Mouse (Mus musculus): ENCODE data around the gene Tm9sf2. TPM values are rescaled to one million over a fixed set of nuclear protein-coding genes. Genes with fewer than 3 reads are reported as not detected.

Tm9sf2 gene
- polyA plus RNA-seq, 1 experiment: 163 TPM

DNA sequence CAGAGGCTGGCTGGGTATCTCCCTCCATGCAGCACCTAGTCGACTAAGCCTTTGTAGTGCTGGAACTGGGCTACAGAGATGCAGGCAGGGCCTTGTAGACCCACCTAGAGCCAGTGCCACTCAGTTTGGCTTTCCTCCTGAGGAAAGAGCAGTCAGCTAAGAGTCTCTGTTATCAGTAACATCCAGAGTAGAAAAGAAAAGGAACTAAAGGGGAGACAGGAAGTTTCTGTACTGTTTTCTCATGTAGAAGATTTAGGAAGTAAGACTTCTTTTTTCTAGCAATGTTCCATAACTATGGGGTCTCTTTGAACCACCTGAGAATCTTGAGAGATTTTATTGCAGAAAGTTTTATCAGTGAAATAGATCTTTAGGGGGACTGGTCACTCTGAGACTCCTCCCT, 38.5 kb downstream of the Tm9sf2 start:
- no peaks in the 10 kb centered on the region for H3K4me1 ChIP-seq (ENCODE audit: control insufficient read depth, insufficient read depth, low read length)
- H3K27me3 ChIP-seq (ENCODE audit: control insufficient read depth, insufficient read depth, low read length): no peaks in the 10 kb centered on the region
- TF ChIP-seq POLR2A (IDR thresholded peaks at IDR 0.05; ENCODE audit: control insufficient read depth, low read depth, low read length): no peak
- no peak for TF ChIP-seq CTCF (IDR thresholded peaks at IDR 0.05; ENCODE audit: control insufficient read depth, insufficient read depth, insufficient replicate concordance, low read depth, low read length)
- peaks cover 7% of the 10 kb centered on the region for H3K36me3 ChIP-seq (ENCODE audit: control insufficient read depth, insufficient read depth, low read length)
- H3K4me3 ChIP-seq (ENCODE audit: control insufficient read depth, low read depth, low read length): no peak overlapping the region
- H3K27ac ChIP-seq (ENCODE audit: control insufficient read depth, insufficient read depth, low read depth, low read length): no peak overlapping the region

DNA sequence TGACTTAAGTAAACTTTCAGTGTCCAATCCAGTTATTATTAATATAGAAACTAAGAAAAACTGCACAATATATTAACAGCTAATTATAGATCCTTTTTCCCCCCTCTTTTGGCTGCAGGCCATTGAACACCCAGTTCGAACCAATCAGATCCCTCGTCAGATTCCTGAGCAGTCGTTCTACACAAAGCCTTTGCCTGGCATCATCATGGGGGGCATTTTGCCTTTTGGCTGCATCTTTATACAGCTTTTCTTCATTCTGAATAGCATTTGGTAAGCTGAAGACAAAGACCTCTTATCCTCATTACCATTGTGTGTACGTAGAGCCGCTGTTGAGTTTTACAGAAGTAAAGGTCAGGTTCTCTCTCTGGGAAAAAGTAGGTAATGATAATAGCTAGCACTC, 43.8 kb downstream of the Tm9sf2 start:
- no peak overlapping the region for H3K27ac ChIP-seq (ENCODE audit: control insufficient read depth, insufficient read depth, low read depth, low read length)

DNA sequence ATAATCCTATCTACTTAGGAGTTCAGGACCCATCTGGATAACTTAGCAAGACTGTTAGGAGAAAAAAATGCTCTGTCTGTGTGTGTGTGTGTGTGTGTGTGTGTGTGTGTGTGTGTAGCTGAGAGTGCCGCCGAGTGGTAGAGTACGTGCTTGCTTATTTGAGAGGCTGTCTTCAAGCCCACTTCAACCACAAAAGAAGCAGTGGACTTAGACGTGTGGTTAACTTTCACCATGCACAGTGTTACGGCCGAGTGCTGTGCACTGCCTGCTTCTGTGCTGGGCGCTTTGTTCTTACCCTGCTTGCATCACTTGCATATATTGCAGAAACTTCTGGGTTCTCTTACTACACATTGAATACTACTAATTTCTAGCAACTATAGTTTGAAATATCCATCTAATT, 50.9 kb downstream of the Tm9sf2 start:
- H3K27me3 ChIP-seq (ENCODE audit: control insufficient read depth, insufficient read depth, low read length): no peaks in the 10 kb centered on the region
- TF ChIP-seq CTCF (IDR thresholded peaks at IDR 0.05; ENCODE audit: control insufficient read depth, insufficient read depth, insufficient replicate concordance, low read depth, low read length) (no peak), POLR2A (IDR thresholded peaks at IDR 0.05; ENCODE audit: control insufficient read depth, low read depth, low read length) (no peak)
- peaks cover 2% of the 10 kb centered on the region; the same call in 1 of the 2 replicates for H3K36me3 ChIP-seq (ENCODE audit: control insufficient read depth, insufficient read depth, low read length)
- H3K4me1 ChIP-seq (ENCODE audit: control insufficient read depth, insufficient read depth, low read length): no peaks in the 10 kb centered on the region
- H3K4me3 ChIP-seq (ENCODE audit: control insufficient read depth, low read depth, low read length): no peak overlapping the region
- no peak overlapping the region for H3K27ac ChIP-seq (ENCODE audit: control insufficient read depth, insufficient read depth, low read depth, low read length)

More for the DNA sequence above, 43.8 kb downstream of the Tm9sf2 start:
- no peak for TF ChIP-seq CTCF (IDR thresholded peaks at IDR 0.05; ENCODE audit: control insufficient read depth, insufficient read depth, insufficient replicate concordance, low read depth, low read length)
- no peak for TF ChIP-seq POLR2A (IDR thresholded peaks at IDR 0.05; ENCODE audit: control insufficient read depth, low read depth, low read length)
- H3K27me3 ChIP-seq (ENCODE audit: control insufficient read depth, insufficient read depth, low read length): no peaks in the 10 kb centered on the region
- no peak overlapping the region for H3K4me3 ChIP-seq (ENCODE audit: control insufficient read depth, low read depth, low read length)
- H3K4me1 ChIP-seq (ENCODE audit: control insufficient read depth, insufficient read depth, low read length): no peaks in the 10 kb centered on the region
- H3K36me3 ChIP-seq (ENCODE audit: control insufficient read depth, insufficient read depth, low read length): peaks cover 7% of the 10 kb centered on the region; the same call in 1 of the 2 replicates

DNA sequence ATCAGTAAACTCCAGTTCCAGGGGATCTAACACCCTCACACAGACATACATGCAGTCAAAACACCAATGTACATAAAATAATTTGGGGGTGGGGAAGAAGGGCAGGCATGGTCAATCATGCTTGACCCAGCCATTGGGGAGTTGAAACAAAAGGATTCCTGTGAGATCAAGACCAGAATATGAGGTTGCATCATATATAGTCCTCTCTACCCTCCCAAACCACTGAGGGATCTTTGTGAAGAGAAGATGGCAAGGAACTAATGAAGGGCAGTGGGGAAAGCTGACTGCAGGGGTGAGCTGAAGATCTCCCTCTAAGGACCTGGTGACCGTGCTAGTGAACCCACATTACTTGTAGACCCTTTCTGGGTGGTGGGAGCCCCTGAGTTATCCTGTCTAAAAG, 54.1 kb downstream of the Tm9sf2 start:
- no peaks in the 10 kb centered on the region for H3K27me3 ChIP-seq (ENCODE audit: control insufficient read depth, insufficient read depth, low read length)
- H3K4me3 ChIP-seq (ENCODE audit: control insufficient read depth, low read depth, low read length): no peak overlapping the region
- H3K36me3 ChIP-seq (ENCODE audit: control insufficient read depth, insufficient read depth, low read length): no peaks in the 10 kb centered on the region
- TF ChIP-seq POLR2A (IDR thresholded peaks at IDR 0.05; ENCODE audit: control insufficient read depth, low read depth, low read length) (no peak), CTCF (IDR thresholded peaks at IDR 0.05; ENCODE audit: control insufficient read depth, insufficient read depth, insufficient replicate concordance, low read depth, low read length) (no peak)
- no peak overlapping the region for H3K27ac ChIP-seq (ENCODE audit: control insufficient read depth, insufficient read depth, low read depth, low read length)
- no peaks in the 10 kb centered on the region for H3K4me1 ChIP-seq (ENCODE audit: control insufficient read depth, insufficient read depth, low read length)

DNA sequence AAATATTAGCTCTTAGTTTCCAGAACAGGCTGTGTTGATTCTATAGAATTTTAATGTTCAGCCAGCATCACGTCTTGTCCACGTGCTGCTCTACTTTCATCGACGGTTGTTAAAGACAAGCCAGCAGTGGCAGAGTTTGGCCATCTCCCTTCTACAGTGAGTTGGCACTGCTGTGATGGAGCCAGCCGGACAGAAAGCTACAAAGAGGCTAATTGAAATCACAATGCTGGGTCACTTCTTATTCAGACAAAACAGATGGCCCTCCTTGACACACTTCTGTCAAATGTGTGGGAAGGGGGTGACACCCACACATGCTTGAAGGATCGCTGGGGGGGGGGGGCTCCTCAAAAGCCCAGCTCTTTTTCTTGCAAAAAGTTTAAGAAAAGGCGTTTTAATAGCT, 62.1 kb downstream of the Tm9sf2 start:
- H3K27ac ChIP-seq (ENCODE audit: control insufficient read depth, insufficient read depth, low read depth, low read length): no peak overlapping the region
- peaks cover 3% of the 10 kb centered on the region; the same call in 1 of the 2 replicates for H3K4me1 ChIP-seq (ENCODE audit: control insufficient read depth, insufficient read depth, low read length)
- no peak overlapping the region for H3K4me3 ChIP-seq (ENCODE audit: control insufficient read depth, low read depth, low read length)
- no peaks in the 10 kb centered on the region for H3K27me3 ChIP-seq (ENCODE audit: control insufficient read depth, insufficient read depth, low read length)
- H3K36me3 ChIP-seq (ENCODE audit: control insufficient read depth, insufficient read depth, low read length): no peaks in the 10 kb centered on the region
- TF ChIP-seq POLR2A (IDR thresholded peaks at IDR 0.05; ENCODE audit: control insufficient read depth, low read depth, low read length) (no peak), CTCF (IDR thresholded peaks at IDR 0.05; ENCODE audit: control insufficient read depth, insufficient read depth, insufficient replicate concordance, low read depth, low read length) (no peak)

DNA sequence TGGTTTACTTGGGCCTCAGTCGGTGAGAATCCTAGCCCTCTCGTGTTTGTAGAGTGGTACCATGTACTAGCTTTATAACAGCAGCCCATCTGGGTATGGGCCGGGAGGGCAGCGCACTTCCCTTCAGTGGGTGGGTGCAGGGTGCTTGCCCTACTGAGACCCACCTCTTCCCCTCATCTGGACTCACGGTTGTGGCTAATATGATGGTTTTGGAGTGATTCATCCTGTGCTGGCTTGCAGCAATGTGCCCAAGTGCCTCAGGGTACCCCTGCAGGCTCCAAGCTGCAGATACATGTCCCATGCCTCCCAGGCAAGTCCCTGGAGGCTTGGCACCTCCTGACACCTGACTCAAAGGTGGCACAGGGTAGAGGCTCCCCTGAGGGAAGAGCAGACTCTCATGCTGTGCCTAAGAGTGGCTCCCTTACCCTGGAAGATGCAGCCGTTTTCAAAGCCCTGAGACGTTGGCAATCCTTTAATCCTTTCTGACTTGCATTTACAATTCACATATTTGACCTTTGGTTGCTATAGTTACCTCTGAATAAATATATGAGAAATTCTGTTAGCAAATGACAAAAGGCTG, 63.5 kb downstream of the Tm9sf2 start:
- Histone ChIP-seq H3K27me3 (ENCODE audit: control insufficient read depth, insufficient read depth, low read length) (no peaks in the 10 kb centered on the region), H3K27ac (ENCODE audit: control insufficient read depth, insufficient read depth, low read depth, low read length) (no peak overlapping the region), H3K4me1 (ENCODE audit: control insufficient read depth, insufficient read depth, low read length) (peaks cover 3% of the 10 kb centered on the region; the same call in 1 of the 2 replicates), H3K4me3 (ENCODE audit: control insufficient read depth, low read depth, low read length) (no peak overlapping the region), H3K36me3 (ENCODE audit: control insufficient read depth, insufficient read depth, low read length) (no peaks in the 10 kb centered on the region)
- TF ChIP-seq CTCF (IDR thresholded peaks at IDR 0.05; ENCODE audit: control insufficient read depth, insufficient read depth, insufficient replicate concordance, low read depth, low read length) (no peak), POLR2A (IDR thresholded peaks at IDR 0.05; ENCODE audit: control insufficient read depth, low read depth, low read length) (no peak)

DNA sequence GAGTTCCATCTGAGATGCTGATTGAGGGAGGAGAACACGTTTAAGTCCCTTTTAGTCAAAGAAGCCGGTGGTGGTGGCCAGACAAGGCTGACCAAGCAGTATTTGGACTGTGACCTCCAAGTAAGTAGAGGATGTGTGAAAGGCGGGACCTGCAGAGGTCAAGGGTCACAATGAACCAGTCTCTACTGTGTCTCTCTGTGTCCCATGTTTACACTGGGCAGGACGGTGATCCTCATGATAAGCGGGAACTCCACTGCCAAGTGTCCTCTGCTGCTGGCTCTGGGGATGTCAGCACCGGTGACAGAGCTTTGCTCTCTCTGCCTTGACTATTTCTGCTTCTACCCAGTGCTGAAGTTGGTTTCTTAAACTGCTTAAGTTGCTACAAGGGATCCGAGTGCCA, 64.2 kb downstream of the Tm9sf2 start:
- H3K36me3 ChIP-seq (ENCODE audit: control insufficient read depth, insufficient read depth, low read length): no peaks in the 10 kb centered on the region
- peaks cover 3% of the 10 kb centered on the region; the same call in 1 of the 2 replicates for H3K4me1 ChIP-seq (ENCODE audit: control insufficient read depth, insufficient read depth, low read length)
- TF ChIP-seq POLR2A (IDR thresholded peaks at IDR 0.05; ENCODE audit: control insufficient read depth, low read depth, low read length) (no peak), CTCF (IDR thresholded peaks at IDR 0.05; ENCODE audit: control insufficient read depth, insufficient read depth, insufficient replicate concordance, low read depth, low read length) (no peak)
- no peaks in the 10 kb centered on the region for H3K27me3 ChIP-seq (ENCODE audit: control insufficient read depth, insufficient read depth, low read length)
- H3K4me3 ChIP-seq (ENCODE audit: control insufficient read depth, low read depth, low read length): no peak overlapping the region
- no peak overlapping the region for H3K27ac ChIP-seq (ENCODE audit: control insufficient read depth, insufficient read depth, low read depth, low read length)

Data from testis, adult 2 months (tissue).